ENCODE assay signal across 15 mouse cellular contexts in the genomic region with DNA sequence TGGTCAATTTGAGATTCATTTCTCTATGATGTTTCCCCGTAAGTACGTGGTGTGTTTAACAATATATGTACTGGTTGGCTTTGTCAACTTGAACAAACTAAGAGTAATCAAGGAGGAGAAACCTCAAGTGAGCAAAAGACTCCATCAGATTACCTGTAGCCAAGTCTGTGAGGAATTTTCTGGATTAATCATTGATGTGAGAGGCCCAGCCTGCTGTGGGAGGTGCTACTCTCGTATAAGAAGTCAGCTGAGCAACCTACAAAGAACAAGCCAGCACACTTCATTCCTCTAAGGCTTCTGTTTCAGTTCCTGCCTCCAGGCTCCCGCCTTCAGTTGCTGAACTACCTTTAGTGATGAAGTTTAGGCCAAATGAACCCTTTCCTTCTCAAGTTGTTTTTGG.
"Had no signal": no experiment of that assay in that cellular context is flagged by ENCODE, and none has a peak within 500 bp of the region (broad histone marks: within the 10 kb centered on the region; RNA-seq: fewer than 3 reads in every experiment).

No protein-coding gene starts in this region.

- H3K27me3 ChIP-seq: limb, embryonic 13.5 days; liver, embryonic 12.5 days; liver, embryonic 15.5 days; megakaryocyte, embryonic 14.5 days; midbrain, embryonic 13.5 days had no signal

- DNase-seq: liver; thymus, adult 2 months; thymus, postnatal 14 days; thymus, postnatal 4 days had no signal

- H3K36me3 ChIP-seq: limb, embryonic 10.5 days; limb, embryonic 13.5 days; liver, embryonic 12.5 days; liver, embryonic 15.5 days; midbrain, embryonic 10.5 days; midbrain, embryonic 13.5 days had no signal

- H3K27ac ChIP-seq: hindbrain, embryonic 14.5 days; hindbrain, postnatal 0 days; limb, embryonic 10.5 days; limb, embryonic 13.5 days; liver, embryonic 12.5 days; liver, embryonic 15.5 days; midbrain, embryonic 10.5 days; midbrain, embryonic 13.5 days had no signal

- H3K4me3 ChIP-seq: limb, embryonic 10.5 days; limb, embryonic 13.5 days; liver, embryonic 12.5 days; liver, embryonic 15.5 days; megakaryocyte, embryonic 14.5 days; midbrain, embryonic 10.5 days; midbrain, embryonic 13.5 days had no signal

- H3K9me3 ChIP-seq: limb, embryonic 10.5 days; limb, embryonic 13.5 days; liver, embryonic 12.5 days; liver, embryonic 15.5 days; midbrain, embryonic 10.5 days had no signal

- H3K4me2 ChIP-seq: hindbrain, embryonic 14.5 days; limb, embryonic 13.5 days; liver, embryonic 12.5 days; liver, embryonic 15.5 days; midbrain, embryonic 13.5 days had no signal

- H3K4me1 ChIP-seq: limb, embryonic 10.5 days; limb, embryonic 13.5 days; liver, embryonic 12.5 days; liver, embryonic 15.5 days; megakaryocyte, embryonic 14.5 days; midbrain, embryonic 13.5 days had no signal

- ATAC-seq: hindbrain, postnatal 0 days; inflammation-experienced regulatory T-cells, adult 6 months; intestine, embryonic 16.5 days; liver, embryonic 12.5 days; midbrain, embryonic 13.5 days had no signal

- H3K9ac ChIP-seq: hindbrain, embryonic 14.5 days; limb, embryonic 13.5 days; liver, embryonic 12.5 days; liver, embryonic 15.5 days; midbrain, embryonic 13.5 days had no signal
